Mouse (Mus musculus): ENCODE data around the gene Cmtm2a. TPM values are rescaled to one million over a fixed set of nuclear protein-coding genes. Genes with fewer than 3 reads are reported as not detected.
A peak's percentile ranks its signal among the peaks of the same experiment; 100 is the strongest.

Cmtm2a gene
- total RNA-seq, 1 experiment from 2014 or later, result not detected

- ATAC-seq (replicated peaks; ENCODE audit: insufficient number of reproducible peaks, low FRiP score, low TSS enrichment, poor library complexity, severe bottlenecking), result no peak
Measured at GRCm38 (mm10) chr8:104234573-104234972, 58.4 kb downstream of the Cmtm2a start.

GRCm38 (mm10) chr8:104232919-104233318, 60.1 kb downstream of the Cmtm2a start:
- ATAC-seq (replicated peaks; ENCODE audit: insufficient number of reproducible peaks, low FRiP score, low TSS enrichment, poor library complexity, severe bottlenecking), result peak; percentile 48

GRCm38 (mm10) chr8:104232039-104232438, 60.9 kb downstream of the Cmtm2a start:
- no peak for ATAC-seq (replicated peaks; ENCODE audit: insufficient number of reproducible peaks, low FRiP score, low TSS enrichment, poor library complexity, severe bottlenecking)

Other genes starting within 250 kb of the Cmtm2a start
- not detected in 3 replicates for gene Cdh5, start 191.6 kb downstream of the Cmtm2a start, total RNA-seq (2017)
- 0.19 TPM in 1 of 3 replicates, not detected in the others for gene Bean1, start 122.7 kb downstream of the Cmtm2a start, total RNA-seq (2017)
- gene Tk2, start 44.6 kb downstream of the Cmtm2a start, total RNA-seq (2017), result 39.0 to 49.4 TPM (median 44.6 TPM) in 3 replicates
- gene Cklf, start 42.3 kb downstream of the Cmtm2a start, total RNA-seq (2017), result 33.6 to 48.9 TPM (median 35.8 TPM) in 3 replicates
- gene Gm45711, start 16.9 kb upstream of the Cmtm2a start, total RNA-seq (2017), result not detected in 3 replicates
- gene Cmtm1, start 17.0 kb upstream of the Cmtm2a start, total RNA-seq (2017), result not detected in 3 replicates
- gene Gm11020, start 28.4 kb upstream of the Cmtm2a start, total RNA-seq (2017), result not detected in 3 replicates
- 2.6 TPM in 1 of 3 replicates, not detected in the others for gene Cmtm2b, start 29.0 kb upstream of the Cmtm2a start, total RNA-seq (2017)
- gene Cmtm3, start 46.2 kb upstream of the Cmtm2a start, total RNA-seq (2017), result 14.1 to 17.1 TPM (median 16.7 TPM) in 3 replicates
- 0.19 to 0.97 TPM (median 0.64 TPM) in 3 replicates for gene Cmtm4, start 102.6 kb upstream of the Cmtm2a start, total RNA-seq (2017)
- gene Dync1li2, start 149.9 kb upstream of the Cmtm2a start, total RNA-seq (2017), result 57.3 to 86.0 TPM (median 57.8 TPM) in 3 replicates
- gene Terb1, start 216.7 kb upstream of the Cmtm2a start, total RNA-seq (2017), result 0.21 TPM in 1 of 3 replicates, not detected in the others
- gene Nae1, start 241.5 kb upstream of the Cmtm2a start, total RNA-seq (2017), result 103 to 118 TPM (median 115 TPM) in 3 replicates
- gene Car7, start 241.5 kb upstream of the Cmtm2a start, total RNA-seq (2017), result 1.3 to 3.6 TPM (median 3.3 TPM) in 3 replicates